Mouse (Mus musculus) adrenal gland, adult 8-10 months (tissue): ENCODE data around the gene Mex3a. TPM values are rescaled to one million over a fixed set of nuclear protein-coding genes. Genes with fewer than 3 reads are reported as not detected.

Experiments used
- DNase-seq: peaks from one replicate; pipeline ENCODE4 v3.0.0; 2022
- total RNA-seq, 4 experiments: library from RNA; stranded (reverse); gene quantifications; 2 replicates each; pipeline ENCODE4 v1.2.4; 2022

Gene Mex3a
- total RNA-seq, 4 experiments from 2014 or later, result 2.8 to 4.3 (median 3.9) TPM

GRCm38 (mm10) chr3:88505765-88506164 is 26.4 kb upstream of the Mex3a start:
- DNase-seq, result no peak

- no peak for DNase-seq
These were observed 22.9 kb upstream of the Mex3a start for GRCm38 (mm10) chr3:88509250-88509649.

GRCm38 (mm10) chr3:88509692-88510420 is 22.3 kb upstream of the Mex3a start, which contains the start of gene Lmna:
Gene Lmna (minus strand): TSS chr3:88509956.
- DNase-seq, result peak; percentile 96

- DNase-seq, result no peak
These were observed 21.5 kb upstream of the Mex3a start for GRCm38 (mm10) chr3:88510421-88511289.

- DNase-seq, result no peak
These were observed 20.6 kb upstream of the Mex3a start for GRCm38 (mm10) chr3:88511559-88511958.

GRCm38 (mm10) chr3:88512141-88512895 is 19.9 kb upstream of the Mex3a start:
- no peak for DNase-seq

- DNase-seq, result no peak
These were observed 19.2 kb upstream of the Mex3a start for GRCm38 (mm10) chr3:88512896-88513545.

- DNase-seq, result no peak
These were observed 18.6 kb upstream of the Mex3a start for GRCm38 (mm10) chr3:88513546-88514115.

GRCm38 (mm10) chr3:88514231-88515094 is 17.7 kb upstream of the Mex3a start:
- no peak for DNase-seq

- DNase-seq, result no peak
These were observed 17.2 kb upstream of the Mex3a start for GRCm38 (mm10) chr3:88515095-88515386.

GRCm38 (mm10) chr3:88516407-88516806 is 15.8 kb upstream of the Mex3a start:
- no peak for DNase-seq

GRCm38 (mm10) chr3:88518411-88518810 is 13.8 kb upstream of the Mex3a start:
- DNase-seq, result no peak

GRCm38 (mm10) chr3:88520078-88520477 is 12.1 kb upstream of the Mex3a start:
- no peak for DNase-seq

- DNase-seq, result no peak
These were observed 11.0 kb upstream of the Mex3a start for GRCm38 (mm10) chr3:88521156-88521555.

- DNase-seq, result no peak
These were observed 10.3 kb upstream of the Mex3a start for GRCm38 (mm10) chr3:88521803-88522331.

GRCm38 (mm10) chr3:88523027-88523426 is 9.2 kb upstream of the Mex3a start:
- no peak for DNase-seq

GRCm38 (mm10) chr3:88525021-88525420 is 7.2 kb upstream of the Mex3a start:
- DNase-seq, result no peak

- peak; percentile 84 for DNase-seq
These were observed 5.8 kb upstream of the Mex3a start for GRCm38 (mm10) chr3:88526157-88527131.

GRCm38 (mm10) chr3:88527565-88527964 is 4.6 kb upstream of the Mex3a start:
- DNase-seq, result no peak

- DNase-seq, result no peak
These were observed 3.5 kb upstream of the Mex3a start for GRCm38 (mm10) chr3:88528646-88529045.
